Mouse (Mus musculus) spleen, postnatal 36 days (tissue): ENCODE measurements around the gene Adam15.
A peak's percentile ranks its signal among the peaks of the same experiment; 100 is the strongest.

Experiments
- DNase-seq, 2 experiments: peaks; one replicate each; pipeline ENCODE4 v3.0.0; 2022; ENCODE audit warnings: low spot score in 2 of 2, mixed read lengths in 1 of 2

Gene Adam15

DNA sequence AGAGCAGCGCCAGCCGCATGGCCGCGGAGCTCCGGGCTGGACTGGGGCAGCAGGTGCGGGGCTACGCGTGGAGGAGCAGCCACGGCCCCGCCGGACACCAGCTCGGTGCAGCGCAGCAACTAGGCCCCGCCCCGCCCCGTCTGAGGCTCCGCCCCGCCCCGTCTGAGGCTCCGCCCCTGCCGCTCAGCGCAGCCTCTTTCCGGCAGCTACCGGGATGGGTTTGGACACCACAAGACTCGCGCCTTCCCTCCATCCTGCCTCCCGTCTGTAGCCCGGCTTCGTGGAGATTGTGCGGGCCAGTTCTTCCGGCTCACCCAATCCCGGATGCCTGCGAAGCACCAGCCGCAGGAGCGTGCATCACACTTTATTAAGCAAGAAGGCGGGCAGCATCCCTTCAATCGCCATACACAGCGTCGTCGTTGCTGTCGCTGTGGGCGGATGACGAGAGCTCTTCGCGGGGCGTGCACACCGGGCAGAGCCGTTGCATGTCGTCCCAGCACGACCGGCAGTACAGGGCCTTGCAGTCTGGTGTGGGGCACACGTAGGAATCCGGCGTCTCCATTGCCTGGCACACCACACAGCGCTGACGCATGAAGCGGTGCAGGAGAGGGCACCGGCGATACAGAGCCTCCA, at the start of gene Adam15:
Gene Adam15, minus strand, starts transcription at position 128 of the 633 bp plus-strand sequence.
- DNase-seq = peak; percentile 79 to 81

DNA sequence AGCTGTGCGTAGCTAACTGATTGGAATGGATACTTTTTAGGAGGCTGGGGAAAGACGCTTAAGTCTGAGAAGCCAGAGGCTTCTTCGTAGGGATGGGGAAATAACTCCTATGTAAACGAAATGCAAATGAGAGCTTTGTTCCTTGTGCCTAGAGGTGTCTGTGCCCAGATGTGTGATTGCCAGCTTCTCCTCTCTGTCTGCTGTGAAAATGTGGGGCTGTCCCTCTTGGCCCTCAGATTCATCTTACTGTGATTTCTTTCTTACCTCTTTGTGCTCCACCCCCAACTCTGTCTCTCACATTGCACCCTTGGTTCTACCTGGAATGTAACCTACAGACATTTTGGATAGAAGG, 46.8 kb upstream of the Adam15 start:
- DNase-seq = no peak

DNA sequence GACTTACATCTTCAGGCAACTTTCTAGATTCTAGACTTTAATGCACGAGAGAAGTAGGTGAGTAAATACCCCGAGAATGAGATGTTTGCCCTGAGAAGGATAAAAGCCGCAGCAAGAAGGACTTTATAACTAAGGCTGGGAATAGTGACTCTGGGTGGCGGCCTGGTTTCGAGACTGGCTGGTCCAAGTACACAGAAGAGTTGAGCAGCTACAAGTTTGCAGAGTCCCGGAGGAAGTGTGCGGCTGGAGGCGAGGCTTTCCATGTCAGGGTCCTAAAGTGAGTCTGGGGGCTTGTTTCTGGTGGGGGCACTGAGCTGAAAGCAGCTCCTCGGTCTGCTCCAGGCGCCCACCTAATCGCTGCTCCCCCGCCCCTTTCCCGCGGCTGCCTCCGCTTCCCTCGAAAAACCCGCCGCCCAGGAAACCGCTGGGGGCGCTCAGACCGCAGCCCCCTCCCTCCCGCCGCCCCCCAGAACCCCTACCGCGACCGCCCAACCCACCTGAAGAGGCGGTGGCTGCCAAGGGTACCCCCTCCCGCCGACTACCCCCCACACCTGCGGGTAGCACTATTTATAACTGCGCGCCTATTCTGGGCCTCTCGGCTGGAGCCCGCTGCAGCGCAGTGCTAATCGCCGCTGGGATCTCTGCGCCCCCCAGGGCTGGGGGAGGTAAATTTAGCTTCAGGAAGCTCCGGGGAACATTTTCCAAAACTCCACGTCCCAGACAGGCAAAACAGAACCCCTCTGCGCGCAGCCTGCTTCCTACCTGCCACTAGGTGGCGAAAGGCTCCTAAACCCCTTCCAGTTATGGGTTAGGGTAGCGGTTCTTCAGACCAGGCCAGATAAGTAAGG, 46.2 kb upstream of the Adam15 start:
- peak; percentile 55 to 58 for DNase-seq

DNA sequence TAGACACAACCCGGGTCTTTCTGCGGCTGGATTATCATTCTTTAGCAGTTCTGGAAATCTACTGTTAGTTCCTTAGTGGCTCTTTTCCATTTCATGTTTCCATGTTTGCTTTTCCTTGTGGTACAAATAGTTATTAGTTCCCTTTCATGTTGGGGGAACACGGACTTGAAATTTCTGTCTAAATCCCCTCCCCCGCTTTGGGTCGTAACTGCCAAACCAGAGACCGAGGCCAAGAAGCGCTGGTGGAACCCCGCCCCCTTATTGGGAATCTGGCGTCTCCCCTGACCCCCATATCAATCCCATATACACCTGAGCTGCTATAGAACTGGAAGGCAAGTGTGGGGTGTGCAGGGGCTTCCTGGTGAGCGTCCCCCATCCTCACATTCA, 45.6 kb upstream of the Adam15 start:
- DNase-seq = no peak

DNA sequence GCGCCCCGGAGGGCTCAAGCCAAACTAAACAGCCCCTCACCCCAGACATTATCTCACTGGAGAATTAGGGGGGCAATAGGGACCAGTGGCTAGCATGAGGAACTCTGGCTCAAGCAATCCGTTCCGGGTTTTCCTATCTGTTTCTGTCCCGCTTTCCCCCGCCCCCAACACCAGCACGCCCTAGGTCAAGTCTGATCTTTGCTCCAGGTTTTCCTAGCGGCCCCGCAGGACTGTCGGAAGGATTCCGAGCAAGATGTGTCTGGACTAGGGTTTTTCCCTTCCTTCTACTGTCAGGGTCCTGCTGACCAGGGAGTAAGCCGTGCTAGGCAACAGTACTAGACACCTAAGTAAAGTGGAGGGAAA, 45.1 kb upstream of the Adam15 start:
- peak; percentile 46 to 70 for DNase-seq

DNA sequence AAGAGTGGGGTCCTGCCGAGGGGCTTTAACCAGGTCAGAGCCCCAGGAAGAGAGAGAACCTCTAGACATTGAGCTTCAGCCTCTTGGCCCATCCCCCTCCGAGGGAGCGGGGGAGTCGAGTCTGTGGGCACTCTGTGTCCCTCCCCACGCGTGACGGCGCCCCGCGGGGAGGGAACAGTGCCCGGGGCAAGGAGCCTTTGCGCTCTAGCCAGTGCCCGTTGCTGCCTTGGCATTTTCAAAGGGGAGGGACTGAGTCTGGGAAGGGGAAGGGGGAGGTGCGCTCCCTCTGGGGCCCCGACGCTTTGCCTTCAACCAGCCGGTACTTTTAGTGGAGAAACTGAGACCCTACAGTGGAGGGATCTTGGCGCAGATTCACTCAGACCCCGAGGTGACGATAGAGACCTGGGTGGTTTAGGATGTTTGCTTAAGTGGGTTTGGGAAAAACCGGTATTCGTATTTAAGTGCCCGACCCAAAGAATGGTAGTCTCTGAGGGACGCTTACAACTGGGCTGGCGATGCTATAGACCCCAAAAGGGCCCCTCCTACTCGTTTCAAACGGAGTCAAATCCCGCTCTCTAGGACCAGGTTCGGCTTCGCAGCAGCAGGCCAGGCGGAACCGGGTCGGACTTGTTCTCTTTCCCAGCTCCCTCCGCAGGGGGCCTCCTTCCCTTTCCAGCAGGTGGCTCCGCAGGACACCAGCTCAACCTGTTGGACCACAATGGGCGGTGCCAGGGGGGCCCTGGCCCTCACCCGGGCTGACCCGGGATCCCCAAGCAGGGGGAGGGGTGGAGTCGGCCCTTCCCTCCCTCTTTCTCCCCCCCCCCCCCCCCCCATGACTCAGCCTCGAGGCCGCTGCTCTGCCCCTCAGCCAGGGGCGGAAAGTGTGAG, 44.5 kb upstream of the Adam15 start, which contains the start of gene Zbtb7b:
Gene Zbtb7b, minus strand, starts transcription at position 771 of the 888 bp plus-strand sequence.
- DNase-seq = peak; percentile 59 to 66

DNA sequence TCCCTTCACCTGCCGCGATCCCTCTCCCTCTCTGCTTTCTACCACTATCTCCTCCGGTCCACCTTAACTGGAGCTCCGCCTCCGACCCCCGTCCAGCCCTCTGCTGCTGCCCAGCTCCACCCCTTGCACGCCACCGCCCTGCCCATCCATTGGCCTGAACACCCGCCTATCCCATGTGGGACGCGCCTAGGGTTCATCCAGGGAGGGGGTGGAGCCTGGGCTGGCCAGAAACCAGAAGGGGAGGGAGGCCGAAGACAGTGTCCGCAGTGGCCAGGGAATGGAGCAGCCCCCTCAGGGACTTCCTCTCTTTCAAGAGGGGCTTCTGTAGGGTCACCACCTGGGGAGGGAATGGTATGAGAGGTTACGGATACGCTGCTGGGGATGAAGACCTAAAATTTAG, 43.8 kb upstream of the Adam15 start:
- DNase-seq = peak; percentile 98

DNA sequence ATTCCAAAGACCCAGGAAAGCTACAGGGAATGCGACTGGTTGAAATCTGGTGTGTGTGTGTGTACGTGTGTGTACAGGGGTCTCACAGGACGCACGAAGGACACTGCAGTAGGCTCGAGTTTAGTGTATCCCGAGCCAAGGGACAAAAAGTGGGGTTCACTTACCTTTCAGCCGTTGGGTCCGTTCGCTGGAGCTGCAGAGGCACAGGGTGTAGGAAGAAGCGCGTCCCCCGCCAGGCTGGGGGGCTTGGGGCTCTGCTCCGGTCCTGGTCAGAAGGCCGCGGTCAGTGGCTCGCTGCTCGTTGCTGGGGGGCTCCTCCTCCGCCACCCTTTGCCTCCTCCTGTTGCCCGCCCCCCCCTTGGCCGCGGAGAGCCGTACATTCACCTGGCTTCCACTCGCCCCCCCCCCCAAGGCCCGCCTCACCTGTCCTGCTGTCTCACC, 43.1 kb upstream of the Adam15 start:
- peak; percentile 27 to 36 for DNase-seq

DNA sequence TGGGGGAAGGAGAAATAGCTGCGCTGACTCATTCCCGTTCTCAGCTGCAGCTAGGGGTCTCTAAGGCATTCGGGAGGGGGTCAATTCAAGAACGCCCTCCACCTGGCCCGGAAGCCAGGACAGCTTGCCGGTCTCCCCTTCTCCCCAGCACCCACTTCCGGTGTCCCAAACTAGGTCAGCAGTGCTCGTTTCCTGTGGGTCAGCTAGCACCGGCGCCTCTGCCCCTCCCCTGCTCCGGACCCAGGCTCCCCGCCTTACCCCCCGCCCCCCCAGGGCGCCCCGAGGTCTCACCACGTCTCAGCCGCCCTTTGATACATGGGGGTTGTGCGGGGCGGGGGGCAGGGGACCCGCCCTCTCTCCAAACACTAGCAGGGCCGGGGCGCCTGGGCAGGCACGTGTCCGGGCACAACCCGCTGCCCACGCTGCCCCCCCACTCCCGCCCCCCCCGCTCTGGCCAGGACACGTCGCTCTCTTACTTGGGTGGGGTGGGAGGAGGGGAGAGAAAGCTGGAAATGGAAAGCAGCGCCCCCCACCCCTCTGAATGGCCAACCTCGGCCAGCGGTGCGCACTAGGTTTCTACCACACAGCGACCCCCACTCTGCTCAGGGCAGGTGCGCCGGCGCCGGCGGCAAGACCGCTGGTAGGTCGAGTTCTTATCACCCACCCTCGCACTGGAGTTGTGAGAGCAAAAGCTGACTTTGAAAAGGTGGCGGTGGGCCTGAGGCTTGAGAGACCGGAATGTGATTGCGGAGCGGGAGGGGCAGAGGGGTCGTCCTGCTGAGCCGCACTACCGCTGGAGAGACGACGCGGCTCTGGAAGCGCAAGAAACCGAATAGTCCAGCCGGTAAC, 42.1 kb upstream of the Adam15 start:
- DNase-seq = peak; percentile 41 to 45

DNA sequence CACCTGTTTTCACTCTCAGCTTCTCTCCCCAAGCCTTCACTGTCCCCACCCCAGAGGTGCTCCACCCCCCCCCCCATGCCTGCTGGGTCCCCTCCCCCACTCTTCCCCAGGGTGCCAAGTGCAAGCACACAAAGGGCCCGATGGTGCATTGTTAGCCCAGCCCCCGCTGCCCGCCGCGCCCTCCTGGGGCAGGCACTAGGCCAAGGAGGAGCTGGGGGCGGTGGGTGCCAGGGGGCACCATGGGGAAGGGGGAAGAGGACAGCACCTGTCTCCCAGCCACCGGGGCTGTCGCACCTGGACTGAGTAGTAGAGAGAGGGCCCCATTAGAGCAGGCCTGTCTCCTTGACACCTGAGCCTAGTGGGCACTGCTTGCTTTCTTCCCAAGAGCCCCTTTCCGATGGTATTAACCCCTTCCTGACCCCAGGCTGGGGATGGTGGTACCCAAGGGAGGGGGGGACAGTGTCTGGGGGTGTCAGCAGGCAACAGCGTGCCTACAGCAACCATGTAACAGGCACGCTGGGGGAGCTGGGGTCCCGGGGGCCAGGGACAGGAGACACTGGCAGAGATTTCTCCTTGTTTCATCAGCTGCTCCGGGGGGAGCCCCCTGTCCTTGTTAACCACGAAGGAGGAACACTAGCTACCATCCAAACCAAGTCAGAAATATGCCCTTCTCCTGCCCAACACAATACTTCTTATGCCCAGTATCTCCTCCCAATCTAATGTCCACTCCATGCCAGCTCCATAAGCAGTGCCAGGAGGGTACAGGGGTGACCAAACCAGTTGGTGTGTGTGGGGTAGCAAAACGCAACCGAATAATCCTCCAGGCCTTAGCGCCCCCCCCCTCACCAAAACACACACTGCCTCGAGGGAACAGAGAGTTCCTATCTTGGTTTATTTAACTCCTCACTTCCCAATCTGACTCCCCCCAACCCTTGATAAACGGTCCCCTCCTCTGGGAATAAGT, 41.2 kb upstream of the Adam15 start:
- DNase-seq = peak; percentile 70 to 75

DNA sequence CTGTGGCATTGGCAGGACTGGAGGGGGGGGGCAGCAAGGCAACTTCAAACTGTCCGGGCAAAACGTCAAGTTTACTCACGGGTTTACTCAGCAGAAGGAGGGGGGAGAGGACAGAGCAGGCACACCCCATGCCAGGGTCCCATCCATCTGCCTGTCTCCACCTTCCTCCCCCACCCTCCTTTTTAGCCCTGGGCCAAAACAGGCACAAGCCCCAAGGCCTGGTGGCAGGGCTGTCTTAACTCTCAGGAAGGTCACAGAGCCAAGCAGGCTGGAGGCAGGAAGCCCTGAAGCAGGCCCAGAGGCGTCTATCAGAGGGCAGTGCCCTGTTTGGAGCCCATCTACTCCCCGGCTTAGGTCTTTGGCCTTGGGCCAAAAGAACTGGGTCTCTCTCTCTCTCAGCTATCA, 40.3 kb upstream of the Adam15 start:
- peak in 1 of 2 experiments; percentile 38 for DNase-seq

DNA sequence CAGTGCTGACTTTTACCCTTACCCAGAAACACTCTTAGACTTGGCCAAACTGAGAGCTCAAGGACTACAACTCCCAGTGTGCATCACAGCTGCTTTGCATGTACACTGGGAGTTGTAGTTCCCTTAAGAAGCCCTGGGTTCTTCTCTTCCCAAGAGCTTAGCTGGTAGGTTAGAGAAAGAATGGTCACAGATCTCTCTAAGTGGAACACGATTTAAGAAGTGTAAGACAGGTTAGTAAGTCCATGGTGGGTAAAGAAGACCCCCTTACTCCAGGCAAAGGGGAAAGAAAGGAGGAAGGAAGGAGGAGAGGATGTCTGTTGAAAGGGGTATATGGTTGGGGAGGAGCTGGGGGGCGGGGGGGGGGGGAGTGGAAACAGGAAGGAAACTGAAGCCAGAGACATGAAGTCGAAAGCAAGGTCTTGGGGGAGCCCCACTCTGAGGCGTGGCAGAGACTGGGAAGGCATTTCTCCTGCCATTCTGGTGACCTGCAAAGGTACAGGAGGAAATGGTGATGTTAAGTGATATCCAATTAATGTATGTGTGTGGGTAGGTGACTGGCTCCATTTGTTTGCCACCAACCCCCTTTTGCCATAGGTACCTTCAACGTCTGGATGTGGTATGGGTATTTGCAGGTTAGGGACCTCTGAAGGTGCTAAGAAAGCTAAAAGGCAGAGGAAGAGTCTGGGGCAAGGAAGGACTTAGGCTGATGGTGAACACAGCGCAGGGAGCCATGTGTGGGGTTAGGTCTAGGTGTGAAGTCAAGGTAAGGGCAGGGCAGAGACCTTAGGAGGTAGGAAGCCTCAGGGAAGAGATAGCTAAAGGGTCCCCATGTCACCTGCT, 39.3 kb upstream of the Adam15 start:
- DNase-seq = peak; percentile 74 to 79

DNA sequence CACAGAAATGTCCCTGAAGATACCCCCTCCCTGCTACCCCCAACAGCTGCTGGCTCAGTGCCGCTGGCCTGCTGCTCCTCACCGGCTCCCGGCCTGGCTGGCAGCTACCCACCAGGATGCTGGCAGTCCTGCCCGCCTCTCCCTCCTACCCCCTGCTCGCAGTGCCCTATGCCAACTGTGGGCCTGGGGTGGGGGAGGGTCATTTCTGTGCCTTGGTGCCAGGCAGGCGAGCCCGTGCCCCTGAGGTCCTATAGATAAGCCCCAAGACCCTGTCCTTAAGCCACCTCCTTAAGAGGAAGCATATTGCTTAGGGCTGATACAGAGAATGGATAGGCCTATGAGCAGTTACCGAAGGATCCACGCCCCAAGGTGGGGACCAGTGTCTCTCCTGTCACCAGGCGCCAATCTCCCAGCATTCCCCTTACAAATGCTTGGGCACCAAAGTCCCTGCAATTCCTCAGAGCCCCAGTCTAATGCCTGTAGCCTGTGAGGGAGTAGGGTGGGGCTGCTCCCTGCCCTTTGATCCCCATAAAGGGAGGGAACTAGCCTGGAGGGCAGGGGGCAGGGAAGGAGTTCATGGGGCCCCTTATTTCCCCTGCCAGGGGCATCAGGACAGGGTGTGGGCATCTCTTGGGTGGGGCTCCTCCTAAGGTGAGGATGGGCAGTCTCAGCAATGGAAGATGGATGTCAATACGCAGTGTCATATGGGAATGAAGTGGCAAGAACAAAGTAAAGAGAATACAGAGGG, 38.5 kb upstream of the Adam15 start:
- DNase-seq = no peak

DNA sequence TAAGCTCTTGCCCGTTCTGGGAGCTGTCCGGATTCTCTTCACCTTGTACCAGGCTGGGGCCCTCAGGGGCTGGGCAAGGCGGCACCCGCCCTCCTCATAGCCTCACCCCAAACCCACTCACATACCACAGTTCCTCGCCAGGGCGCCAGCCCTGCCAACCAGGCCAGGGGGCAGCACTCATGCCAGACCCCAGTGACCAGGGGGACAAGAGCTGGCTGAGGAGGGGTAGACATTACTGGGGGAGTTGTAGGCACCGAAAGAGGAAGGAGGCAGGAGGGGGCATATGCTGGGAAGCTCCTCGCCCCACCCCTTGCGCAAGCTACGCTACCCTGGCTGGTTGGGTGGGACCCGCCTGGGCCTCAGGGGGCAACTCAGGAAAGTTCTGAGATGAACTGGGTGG, 37.8 kb upstream of the Adam15 start:
- no peak for DNase-seq

DNA sequence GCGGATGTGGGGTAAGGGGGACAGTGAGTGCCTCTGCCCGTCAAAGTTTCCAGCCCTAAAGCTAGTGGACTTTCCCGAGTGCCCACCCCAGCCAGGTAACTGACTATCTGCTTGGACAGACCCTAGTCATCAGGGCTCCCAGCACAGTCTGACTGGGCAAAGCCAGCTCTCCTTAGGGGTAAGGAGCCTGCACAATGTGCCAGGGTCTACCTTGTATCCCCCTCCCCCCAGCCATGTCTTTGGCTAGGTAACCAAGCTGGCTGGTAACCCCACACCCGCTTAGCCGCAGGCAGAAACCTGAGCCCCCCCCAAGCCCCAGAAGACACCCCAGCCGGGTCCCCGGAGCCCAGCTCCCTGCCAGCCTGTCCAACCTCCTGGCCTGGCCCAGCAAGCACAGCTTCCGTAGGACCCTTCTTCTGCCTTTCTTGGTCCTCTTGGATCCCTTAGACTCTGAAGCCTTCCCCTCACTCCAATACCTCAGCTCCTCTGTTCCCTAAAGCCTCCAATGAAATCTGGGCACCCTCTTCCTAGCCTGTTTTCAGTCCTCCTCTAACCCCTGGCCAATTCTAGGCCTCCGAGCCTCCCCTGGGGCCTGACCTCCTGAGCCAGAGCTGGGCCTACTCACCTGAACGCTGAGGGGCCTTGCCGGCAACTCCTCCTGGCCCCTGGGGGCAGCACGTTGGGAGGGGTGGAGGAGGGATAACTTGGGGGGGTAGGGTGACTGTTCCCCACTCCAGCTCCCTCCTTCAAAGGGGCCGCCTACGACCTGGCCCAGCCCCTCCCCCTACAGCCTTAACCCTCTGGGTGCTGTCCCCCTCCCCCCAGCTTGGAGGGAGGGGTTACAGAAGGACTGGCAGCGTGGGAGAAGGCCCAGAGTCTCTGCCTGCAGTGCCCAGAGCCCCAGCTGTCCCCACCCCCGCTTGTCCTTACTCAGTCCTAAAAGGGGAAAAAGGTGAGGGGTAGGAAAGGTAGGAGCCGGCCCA, 36.9 kb upstream of the Adam15 start:
- DNase-seq = peak; percentile 37 to 46

DNA sequence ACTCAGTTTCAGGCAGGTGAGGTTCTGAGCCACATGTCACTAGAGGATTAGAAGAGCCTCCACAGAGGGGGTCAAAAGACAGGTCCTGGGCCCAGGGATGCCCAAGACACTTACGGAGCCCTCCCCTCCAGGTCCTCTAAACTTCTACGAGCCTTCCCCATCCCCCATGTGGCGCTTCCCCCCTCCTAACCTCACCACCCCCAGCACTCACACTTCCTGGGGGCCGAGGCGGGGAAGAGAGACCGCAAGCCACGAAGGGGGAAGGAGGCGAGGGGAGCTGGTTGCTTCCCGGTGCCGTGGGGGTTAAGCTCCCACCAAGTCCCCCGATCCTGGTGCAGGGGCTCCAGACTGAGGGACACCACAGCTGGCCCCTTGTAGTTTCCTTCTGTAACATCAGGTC, 35.7 kb upstream of the Adam15 start:
- DNase-seq = peak; percentile 46 to 55
